Mouse (Mus musculus): ENCODE data around the gene Plpp6.

Gene Plpp6

DNA sequence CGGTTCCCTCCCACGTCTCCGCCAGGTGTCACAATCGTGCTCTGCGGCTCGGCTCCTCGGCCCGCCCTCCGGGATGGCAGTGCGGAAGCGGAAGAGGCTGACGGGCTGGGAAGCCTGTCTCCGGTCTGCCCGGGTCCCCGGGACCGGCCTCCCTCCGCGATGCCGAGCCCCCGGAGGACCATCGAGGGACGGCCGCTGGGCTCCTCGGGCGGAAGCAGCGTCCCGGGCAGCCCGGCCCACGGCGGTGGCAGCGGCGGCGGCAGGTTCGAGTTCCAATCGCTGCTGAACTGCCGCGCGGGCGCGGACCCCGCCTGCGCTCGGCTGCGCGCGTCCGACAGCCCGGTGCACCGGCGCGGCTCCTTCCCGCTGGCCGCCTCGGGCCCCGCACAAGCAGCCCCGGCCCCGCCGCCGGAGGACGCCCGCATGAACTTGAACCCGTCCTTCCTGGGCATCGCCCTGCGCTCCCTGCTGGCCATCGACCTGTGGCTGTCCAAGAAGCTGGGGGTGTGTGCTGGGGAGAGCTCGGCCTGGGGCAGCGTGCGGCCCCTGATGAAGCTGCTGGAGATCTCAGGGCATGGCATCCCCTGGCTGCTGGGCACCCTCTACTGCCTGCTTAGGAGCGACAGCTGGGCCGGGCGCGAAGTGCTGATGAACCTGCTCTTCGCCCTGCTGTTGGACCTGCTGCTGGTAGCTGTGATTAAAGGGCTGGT, at the start of gene Plpp6:
Gene Plpp6 (plus strand): TSS at position 112 of the 710 bp plus-strand sequence.
- DNase-seq (ENCODE audit: low read depth), result no peak

DNA sequence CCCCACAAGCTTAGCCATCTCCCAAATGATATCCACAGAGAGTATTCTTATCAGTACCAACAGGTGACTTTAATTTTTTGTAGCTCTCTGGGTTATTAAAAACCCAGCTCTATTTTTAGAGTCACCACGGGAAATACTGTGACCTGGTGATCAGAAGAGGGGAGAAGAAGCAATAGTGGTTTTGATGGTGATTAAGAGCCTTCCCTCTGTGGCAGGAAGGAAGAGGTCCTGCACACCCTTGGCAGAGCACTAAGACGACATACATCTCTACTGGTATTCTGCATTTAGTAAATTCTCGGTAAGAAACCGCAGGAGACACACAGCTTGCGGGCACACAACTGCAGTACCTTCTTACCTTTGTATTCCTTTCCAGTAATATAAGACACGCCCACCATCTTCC, 49.2 kb upstream of the Plpp6 start:
- no peak for DNase-seq (ENCODE audit: low read depth)

DNA sequence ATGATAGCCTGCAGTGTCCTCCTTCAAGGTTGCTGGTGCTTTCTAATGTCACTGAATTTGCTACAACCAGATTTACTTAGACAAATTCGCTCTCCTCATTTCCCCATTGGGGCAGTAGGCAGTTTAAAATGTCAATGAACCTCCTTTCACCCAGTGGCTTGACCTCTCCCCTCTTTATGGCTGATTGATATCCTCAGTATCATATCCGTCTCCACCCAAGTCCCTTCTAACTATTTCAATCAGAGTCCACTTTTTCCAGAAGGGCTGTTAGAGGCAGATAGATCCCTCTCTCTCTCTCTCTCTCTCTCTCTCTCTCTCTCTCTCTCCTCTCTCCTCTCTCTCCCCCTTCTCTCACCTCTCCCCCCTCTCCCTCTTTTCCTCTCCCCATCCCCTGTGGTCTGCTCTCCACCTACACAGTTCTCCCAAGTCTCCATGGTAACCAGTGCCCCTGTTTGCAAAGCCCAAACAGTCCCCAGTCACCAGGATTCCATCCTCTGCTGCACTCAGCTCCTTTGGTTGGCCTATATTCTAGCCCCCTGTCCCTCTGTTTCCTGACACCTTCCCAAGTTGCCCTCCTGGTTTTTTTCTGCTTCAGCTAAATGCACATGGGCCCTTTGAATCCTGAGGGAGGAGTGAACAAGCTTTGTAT, 48.0 kb upstream of the Plpp6 start:
- no peak for DNase-seq (ENCODE audit: low read depth)

DNA sequence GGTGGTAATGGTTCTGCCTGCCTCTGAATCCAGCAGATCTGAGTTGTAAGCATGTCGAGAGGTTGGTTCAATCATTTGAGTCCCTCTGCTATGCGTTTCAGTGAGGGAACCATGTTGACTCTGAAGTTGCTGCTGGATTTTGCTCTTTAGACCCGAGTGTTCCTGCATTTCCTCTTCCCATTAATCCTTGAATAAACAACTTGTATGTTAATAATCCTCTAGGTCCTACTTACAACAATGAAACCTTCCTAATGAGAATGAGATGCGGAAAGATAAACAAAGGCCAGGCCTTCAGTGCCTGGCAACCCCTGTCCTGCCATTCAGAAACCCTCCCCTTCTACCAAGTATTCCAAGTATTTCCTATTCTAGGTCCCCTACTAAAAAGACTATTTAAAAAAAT, 47.3 kb upstream of the Plpp6 start:
- DNase-seq (ENCODE audit: low read depth), result no peak

DNA sequence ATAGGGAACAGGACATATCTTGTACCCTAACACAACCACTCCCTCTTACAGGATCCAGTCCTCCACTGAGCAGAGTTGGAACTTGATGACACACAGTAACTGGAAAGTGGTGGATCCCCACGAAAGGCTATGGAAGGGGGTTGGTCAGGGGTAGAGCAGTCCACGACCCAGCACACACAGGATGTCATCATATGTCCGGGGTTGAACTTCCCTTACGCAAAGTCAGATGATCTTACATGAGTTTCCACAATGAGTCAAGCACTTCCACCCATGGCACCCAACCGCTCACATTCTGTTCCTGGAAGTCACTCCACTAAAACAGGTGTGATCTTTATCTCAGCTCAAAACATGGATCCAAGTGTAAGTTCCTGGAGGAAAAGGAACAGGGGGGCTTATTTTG, 45.9 kb upstream of the Plpp6 start:
- no peak for DNase-seq (ENCODE audit: low read depth)

DNA sequence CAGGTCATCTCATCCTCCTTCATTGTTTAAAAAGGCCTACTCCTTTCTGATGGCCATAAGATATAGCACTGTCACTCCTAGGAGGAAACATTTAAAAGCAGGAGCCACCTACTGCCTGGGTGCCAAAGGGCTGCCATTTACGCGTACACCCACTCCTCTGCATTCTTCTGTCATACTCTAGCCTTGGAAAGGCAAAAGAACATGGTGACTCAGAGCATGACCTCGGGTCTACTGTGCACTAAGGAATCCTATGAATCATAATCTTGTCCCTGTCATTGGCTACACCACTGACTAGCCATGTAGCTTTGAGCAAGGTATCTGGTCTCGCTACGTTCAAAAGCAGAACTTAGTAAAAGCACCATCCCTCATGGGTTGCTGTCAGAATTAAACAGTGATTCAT, 37.4 kb upstream of the Plpp6 start:
- DNase-seq (ENCODE audit: low read depth), result no peak

DNA sequence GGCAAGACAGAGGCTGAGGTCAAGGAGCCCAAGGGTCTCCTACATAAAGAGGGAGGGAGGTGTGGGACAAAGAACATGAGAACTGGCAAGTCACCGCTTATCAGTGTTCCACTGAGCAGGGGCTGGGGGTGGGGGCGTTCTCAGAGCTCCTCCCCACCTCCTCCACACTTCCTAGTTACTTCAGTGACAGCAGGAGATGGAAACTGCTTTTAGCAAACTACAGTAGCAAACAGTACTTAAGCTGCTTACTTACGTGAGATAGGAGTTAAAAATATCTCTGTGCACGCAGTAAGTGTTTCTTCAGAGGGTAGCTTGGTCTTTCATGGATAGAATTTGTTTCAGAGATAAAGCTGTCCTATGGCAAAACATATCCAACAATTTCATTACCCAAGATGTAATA, 36.4 kb upstream of the Plpp6 start:
- no peak for DNase-seq (ENCODE audit: low read depth)

DNA sequence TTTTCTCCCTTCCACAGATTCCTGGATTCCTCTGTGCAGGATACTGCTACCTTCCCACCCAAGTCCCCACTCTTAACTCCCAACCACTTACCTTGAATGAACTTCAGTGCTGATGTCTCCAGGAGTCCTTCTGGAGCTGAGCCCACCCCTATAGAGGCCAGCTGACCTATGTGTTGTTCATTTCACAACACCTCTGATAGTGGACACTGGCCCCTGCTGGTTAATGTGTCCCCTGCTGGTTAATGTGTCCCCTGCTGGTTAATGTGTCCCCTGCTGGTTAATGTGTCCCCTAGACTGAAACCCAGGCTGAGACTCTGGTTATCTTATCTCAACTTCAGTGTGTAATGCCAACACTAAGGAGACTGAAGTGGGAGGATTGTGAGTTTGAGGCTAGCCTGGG, 34.7 kb upstream of the Plpp6 start:
- DNase-seq (ENCODE audit: low read depth), result no peak

DNA sequence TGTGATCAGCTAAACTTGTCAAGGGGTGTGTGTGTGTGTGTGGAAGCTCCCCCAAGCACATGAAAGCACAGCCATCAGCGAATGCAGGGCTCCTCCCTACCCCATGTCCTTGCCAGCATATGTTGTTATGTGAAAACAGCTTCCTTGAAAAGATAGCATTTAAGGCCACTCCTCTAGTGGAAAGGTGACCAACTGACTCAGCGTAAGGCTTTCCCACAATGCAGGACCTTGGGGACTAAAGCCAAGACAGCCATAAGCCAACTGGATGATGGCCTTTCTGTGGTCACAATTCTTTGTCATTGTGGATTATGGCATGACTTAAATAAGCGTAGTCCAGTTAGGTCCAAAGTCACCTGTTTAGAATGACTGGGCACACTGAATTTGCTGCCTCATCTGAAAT, 28.9 kb upstream of the Plpp6 start:
- DNase-seq (ENCODE audit: low read depth), result no peak

DNA sequence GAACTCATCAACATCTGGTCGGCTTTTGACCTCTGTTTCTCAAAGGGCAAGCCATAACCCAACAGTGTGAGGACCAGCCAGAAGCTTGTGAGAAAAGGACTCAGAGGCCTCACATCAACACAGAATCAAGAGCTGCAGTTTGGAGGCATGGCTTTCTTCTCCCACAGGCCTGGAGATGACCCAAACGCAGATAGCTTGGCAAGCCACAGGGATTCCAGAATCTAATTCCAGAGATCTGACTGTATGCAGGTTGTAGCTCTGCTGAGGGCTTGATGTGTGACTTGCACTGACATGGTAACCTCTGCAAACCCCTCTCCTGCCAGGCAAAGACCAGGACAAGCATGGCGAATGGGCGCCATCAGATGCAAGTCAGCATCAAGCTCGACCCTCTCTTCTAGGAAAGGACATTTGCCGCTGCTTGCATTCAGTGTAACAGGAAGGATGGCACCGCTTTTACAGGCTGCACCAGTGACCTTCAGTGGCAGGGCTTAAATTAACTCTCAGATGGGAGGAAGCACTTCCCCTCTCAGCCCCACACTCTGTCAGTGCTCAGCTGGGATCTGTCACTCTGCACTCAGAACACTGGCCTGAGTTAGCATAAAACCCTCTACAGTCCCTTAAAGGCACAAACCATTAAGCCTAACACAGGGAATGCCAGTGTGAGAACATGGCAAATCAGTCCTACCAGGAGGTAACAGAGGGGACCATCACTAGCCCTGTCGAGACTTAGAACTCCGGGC, 23.4 kb upstream of the Plpp6 start:
- DNase-seq (ENCODE audit: low read depth), result no peak

DNA sequence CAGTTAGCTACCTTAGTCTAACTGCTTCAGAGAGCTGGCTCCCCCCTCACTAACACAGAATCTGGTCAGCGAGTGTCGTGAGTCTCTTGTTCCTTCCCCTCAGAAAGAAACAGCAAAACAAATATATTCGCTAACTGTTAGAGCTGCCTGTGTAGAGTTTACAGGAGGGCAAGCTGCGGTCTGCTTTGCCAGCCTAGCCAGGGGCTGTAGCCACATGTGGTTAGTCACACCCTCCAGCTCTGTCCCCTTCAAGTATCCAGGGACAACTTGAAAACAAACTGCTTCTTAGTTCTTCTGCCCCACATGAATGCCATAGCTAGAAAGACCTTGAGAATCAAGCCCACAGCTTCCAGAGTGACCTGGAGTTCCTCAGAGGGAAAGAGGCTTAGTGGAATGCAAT, 22.5 kb upstream of the Plpp6 start:
- no peak for DNase-seq (ENCODE audit: low read depth)

DNA sequence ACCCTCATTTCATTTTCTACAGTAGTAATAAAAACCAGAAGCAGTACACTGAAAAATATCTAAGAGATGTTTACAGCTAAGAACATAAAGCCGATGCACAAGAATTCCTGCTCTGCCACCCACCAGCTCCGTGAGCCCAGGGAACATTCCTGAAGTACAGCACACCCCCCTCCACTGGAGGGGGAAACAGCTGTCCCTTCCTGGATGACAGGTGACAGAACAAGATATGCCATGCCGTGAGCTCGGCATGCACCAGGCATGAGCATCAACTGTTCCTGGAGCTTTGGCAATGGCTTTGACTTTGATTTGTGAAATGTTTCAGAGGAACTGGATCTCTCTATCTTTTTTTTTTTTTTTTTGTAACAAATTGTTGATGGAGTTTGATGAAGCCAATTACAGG, 17.0 kb upstream of the Plpp6 start:
- no peak for DNase-seq (ENCODE audit: low read depth)

DNA sequence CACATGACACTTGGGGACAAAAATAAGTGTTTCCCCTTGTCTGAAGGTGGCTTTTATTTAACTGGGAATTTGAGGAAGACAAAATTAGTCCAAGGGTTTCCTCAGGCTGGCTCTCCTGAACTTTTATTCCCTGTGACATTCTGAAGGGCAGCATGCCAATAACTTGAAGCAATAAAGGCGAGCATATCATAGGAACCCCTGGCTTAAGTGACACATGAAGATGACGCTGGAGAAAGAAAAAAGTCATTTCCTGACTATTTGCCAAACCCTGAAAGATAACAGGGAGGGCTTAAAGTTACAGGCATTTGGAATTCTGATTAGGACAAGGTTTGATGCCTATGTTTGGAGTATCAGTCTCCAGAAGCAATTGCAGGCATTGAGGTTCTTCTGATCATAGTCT, 16.4 kb upstream of the Plpp6 start:
- no peak for DNase-seq (ENCODE audit: low read depth)

DNA sequence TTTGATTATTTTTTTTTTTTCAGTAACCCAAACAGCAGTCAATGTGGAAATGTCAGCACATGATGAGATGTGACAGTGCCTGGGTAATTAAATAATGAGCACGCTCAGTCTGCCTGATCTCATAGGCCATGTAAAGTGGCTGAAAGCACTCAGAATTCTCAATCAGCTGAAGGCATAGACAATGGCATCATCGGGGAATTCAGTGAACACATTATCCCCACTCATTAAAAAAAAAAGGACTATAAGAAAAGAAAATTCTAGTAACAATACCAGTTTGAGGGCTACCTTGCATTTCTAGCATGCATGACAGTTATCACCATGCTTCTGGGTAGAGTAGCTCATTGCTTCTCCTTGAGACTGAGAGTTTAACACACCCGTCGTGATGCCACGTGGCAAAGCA, 12.5 kb upstream of the Plpp6 start:
- DNase-seq (ENCODE audit: low read depth), result no peak

DNA sequence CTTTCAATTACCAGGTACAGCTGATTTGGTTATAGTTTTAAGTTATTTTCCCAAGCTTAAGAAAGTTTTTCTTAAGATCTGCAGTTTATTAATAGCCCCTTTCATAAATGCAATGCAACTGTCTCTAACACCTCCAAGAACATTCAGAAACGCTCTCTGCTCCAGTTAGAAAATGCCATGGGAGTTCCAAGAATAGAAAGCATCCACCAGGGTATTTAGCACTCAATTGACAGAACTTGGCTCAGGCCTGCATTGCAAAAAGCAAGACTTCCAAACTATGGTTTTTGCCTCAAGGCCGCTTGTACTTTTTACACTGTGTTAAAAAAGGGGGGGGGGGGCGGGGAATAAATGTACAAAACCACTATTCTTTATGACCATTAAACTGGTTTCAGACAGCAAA, 640 bp upstream of the Plpp6 start:
- DNase-seq (ENCODE audit: low read depth), result no peak

DNA sequence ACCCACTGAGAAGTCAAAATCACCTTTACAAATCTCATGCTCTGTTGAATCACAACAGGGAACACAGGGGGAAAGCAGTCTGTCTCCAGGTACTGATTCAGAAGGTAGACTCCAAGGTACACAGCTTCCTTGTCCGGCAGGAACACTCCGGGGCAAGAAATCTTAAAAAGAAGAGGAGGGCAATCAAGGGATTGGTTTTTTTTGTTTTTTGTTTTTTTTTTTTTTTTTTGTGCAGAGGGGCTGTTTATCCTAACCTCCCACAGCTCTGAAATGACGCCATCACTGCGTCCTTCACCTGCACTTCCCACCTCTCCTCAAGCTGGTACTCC, 276 bp upstream of the Plpp6 start:
- DNase-seq (ENCODE audit: low read depth), result no peak

DNA sequence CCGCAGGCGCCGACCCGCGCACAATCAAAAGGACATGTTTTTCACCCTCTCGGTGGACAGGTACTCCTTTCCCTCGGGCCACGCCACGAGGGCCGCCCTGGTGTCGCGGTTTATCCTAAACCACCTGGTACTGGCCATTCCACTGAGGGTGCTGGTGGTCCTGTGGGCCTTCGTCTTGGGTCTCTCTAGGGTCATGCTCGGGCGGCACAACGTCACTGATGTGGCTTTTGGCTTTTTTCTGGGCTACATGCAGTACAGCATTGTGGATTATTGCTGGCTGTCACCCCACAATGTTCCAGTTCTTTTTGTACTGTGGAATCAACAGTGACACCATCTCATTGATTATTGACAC, 775 bp downstream of the Plpp6 start:
- DNase-seq (ENCODE audit: low read depth), result no peak

DNA sequence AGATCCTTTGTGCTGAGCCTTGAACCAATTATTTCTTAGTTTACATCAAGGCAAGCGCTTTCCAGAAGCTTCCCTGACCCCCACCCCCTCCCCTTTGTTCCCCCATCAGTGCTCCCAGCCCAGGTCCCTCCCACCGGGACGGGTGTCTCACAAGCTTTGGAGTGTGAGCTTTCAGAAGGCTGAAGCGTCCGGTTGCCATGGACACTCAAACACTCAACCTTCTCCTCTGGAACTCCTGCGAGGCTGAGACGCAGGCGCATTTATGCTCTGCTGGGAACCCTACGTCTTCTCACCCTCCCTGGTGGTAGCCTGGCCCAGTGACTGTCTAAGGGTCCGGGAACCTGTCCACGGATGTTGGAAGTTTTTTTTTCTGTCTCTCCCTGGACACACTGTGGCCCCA, 3.9 kb downstream of the Plpp6 start, which contains the start of gene 4430402I18Rik:
Gene 4430402I18Rik (minus strand): TSS at position 149 of the 400 bp plus-strand sequence.
- no peak for DNase-seq (ENCODE audit: low read depth)

DNA sequence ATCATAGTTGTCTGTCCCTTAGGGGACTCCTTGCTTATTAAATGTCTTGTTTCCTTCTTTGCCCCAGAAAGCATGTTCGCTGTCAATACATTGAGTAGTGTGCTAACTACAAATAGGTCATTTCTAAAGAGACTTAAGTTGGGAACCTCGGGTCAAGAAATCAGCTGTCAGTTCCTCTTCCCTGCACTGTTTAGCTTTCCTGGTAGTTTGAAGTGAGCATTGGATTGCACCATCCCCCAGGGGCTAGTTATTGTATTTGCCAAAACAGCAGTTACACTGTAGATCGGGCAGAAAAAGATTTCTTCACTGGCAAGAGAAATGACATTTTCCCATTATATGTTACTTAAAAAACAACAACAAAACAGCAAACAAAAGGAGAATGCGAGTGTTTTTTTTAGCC, 4.4 kb downstream of the Plpp6 start:
- DNase-seq (ENCODE audit: low read depth), result no peak

DNA sequence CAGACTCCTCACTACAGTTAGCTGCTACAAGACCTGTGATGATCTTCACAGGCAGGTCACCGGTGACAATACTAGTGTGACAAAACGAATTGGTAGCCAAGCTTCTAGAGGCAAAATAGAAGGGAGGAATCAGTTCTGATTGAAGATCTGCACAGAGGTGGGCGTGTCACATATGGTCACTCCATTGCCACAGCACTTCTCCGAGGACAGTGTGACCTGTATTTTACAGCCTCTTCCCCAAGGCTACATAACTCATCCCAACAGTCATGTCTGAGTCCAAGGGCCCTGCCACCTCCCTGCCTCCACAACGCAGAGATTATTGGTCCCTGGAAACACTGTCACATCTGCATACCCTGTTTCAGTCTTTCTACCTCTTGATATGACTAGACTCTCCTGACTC, 5.5 kb downstream of the Plpp6 start:
- no peak for DNase-seq (ENCODE audit: low read depth)

DNA sequence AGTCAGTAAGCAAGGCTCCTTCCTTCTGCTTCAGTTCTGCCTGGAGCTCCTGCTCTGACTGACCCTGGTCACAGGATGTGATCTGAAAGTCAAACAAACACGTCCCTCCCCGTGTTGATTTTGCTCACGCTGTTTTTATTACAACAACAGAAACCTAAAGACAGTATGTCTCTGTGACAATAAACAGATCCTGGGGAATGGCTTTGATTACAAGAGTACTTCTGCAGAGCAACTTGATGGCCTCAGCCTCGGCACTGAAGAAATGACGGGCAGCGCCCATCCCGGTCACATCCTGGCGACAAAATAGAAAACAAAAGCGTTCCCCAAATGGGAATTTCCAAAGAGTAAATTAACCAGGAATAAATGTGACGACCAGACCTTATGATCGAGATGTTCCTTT, 6.5 kb downstream of the Plpp6 start:
- no peak for DNase-seq (ENCODE audit: low read depth)

DNA sequence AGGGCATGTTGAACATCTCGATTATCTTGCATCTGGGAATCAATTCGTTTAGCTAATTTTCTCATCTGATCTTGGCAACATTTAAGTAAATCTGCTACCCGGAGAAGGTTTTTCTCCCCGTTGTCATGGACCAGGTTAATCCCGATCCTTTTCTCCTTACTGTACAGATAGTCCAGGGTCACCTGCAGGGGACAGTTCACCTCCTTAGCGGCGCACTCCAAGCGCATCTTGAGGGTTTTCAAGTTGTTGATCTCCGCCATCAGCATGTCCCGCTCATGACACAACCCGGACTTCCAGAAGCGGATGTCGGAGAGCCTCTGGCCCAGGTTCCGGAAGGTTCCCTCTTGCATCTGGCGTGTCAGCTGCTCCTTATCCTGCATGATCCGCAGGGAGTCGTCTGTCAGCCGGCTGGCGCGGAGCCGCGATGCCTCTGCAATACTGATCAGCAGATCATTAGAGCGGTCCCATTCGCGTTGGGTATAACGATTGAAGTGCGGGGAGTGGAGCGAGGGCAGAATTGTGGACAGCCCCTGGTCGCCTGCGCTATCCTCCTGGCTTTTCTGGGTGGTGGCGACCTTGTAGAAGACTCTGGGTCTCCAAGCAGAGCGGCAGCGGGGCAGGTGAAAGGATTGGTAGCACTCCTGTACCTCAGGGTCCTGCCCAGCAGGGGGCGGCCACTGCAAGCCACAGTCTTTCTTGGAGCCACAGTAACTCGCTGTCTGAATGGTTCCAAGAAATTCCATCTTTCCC, 11.3 kb downstream of the Plpp6 start:
- DNase-seq (ENCODE audit: low read depth), result no peak

DNA sequence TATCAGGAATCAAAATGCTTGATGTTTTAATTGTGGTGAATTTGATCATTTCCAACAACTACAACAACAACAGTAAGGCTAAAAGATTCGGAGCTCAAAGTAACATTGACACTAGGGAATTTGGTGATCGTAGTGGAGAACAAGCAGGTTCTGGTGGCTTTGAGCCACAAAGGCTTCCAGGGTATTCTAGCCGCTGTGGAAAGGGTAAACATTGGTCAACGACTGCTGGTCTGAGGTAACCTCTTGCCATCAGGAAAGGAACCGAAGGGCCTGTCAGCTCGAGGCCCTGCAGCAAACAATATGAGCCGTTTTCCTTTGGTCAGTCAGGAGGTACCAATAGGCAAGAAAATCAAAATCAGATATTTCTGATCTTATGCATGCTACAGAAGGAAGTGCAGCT, 18.9 kb downstream of the Plpp6 start:
- no peak for DNase-seq (ENCODE audit: low read depth)
